Mouse (Mus musculus) bone marrow, adult 2 months (tissue): ENCODE data around the gene Cd79a. TPM values are rescaled to one million over a fixed set of nuclear protein-coding genes. Genes with fewer than 3 reads are reported as not detected.

Experiments used
- H3K27ac ChIP-seq: fragments of 200-500 bp; 2 replicates; pipeline ENCODE4 v1.5.1; 2012; ENCODE audit warnings: low read depth, mild to moderate bottlenecking, control low read depth, inconsistent platforms, low read length; ENCODE audit not compliant: control insufficient read depth, poor library complexity, insufficient read depth
- H3K4me1 ChIP-seq: fragments of 200-500 bp; 2 replicates; pipeline ENCODE4 v1.6.1; 2011; ENCODE audit warnings: low read length; ENCODE audit not compliant: control insufficient read depth, insufficient read depth
- H3K4me3 ChIP-seq: fragments of 200-500 bp; replicated peaks from 2 replicates; pipeline ENCODE3; 2011; ENCODE audit warnings: mild to moderate bottlenecking, low read depth, low read length, control low read depth; ENCODE audit not compliant: control insufficient read depth
- CTCF ChIP-seq: fragments of 200-500 bp; IDR thresholded peaks from 2 replicates; pipeline ENCODE4 v1.5.1; 2011; ENCODE audit warnings: low read length, control low read depth; ENCODE audit not compliant: control insufficient read depth, insufficient read depth
- POLR2A ChIP-seq: fragments of 200-500 bp; IDR thresholded peaks from 2 replicates; pipeline ENCODE4 v1.6.1; 2011; ENCODE audit warnings: low read depth, mild to moderate bottlenecking, control low read depth, low read length, borderline replicate concordance; ENCODE audit not compliant: control insufficient read depth
- WGBS: fragments of 180-500 bp; shearing (Covaris S2); methylation state at CpG from one replicate; pipeline ENCODE4 v1.1.7; 2018; 5-methylcytosine and 5-hydroxymethylcytosine counted together
- polyA plus RNA-seq: library from polyadenylated mRNA; stranded (reverse); fragments of >200 nt; gene quantifications from 2 replicates; pipeline ENCODE4 v1.2.4, GENCODE M21; 2011; ENCODE audit warnings: low replicate concordance; ENCODE audit not compliant: missing spikeins, insufficient read depth, insufficient read length

Cd79a gene
- polyA plus RNA-seq: 82.1 and 126 TPM in 2 replicates

- TF ChIP-seq CTCF: 0 out of 2 replicates have a peak, but pooled peaks have one; percentile 4
- TF ChIP-seq POLR2A: peak; percentile 77
- Histone ChIP-seq H3K27ac (peak within 1 kb of the TSS; percentile 87), H3K4me3 (peak within 1 kb of the TSS; percentile 64), H3K4me1 (peaks cover 1% of the 10 kb centered on the region; the same call in 1 of the 2 replicates)
- 48% methylated on average over 12 of the region's 12 CpGs for whole genome bisulfite sequencing
Measured at GRCm38 (mm10) chr7:24897224-24897623, at the start of gene Cd79a. Gene Cd79a, plus strand, starts transcription at chr7:24897381.

- 45% methylated on average over 5 of the region's 5 CpGs for WGBS
- peaks cover 6% of the 10 kb centered on the region for H3K4me1 ChIP-seq
- H3K4me3 ChIP-seq: no peak overlapping the region
- TF ChIP-seq POLR2A (no peak), CTCF (no peak)
- H3K27ac ChIP-seq: no peak overlapping the region
Measured at GRCm38 (mm10) chr7:24850162-24850561, 47.0 kb upstream of the Cd79a start.

- no peak for TF ChIP-seq CTCF
- TF ChIP-seq POLR2A: no peak
- WGBS: 7% methylated on average over 6 of the region's 6 CpGs
- peak overlapping the region; percentile 14 for H3K4me3 ChIP-seq
- H3K27ac ChIP-seq: 0 out of 2 replicates have a peak overlapping the region, but pooled peaks have one; percentile 43
- H3K4me1 ChIP-seq: peaks cover 4% of the 10 kb centered on the region
Measured at GRCm38 (mm10) chr7:24850899-24851303, 46.3 kb upstream of the Cd79a start.

- TF ChIP-seq POLR2A (no peak), CTCF (no peak)
- H3K4me1 ChIP-seq: peaks cover 4% of the 10 kb centered on the region
- H3K27ac ChIP-seq: peak overlapping the region; percentile 40
- no peak overlapping the region for H3K4me3 ChIP-seq
- 73% methylated on average over 5 of the region's 5 CpGs for WGBS
Measured at GRCm38 (mm10) chr7:24851596-24852325, 45.4 kb upstream of the Cd79a start.

GRCm38 (mm10) chr7:24852557-24853232 is 44.5 kb upstream of the Cd79a start:
- Histone ChIP-seq H3K4me3 (no peak overlapping the region), H3K4me1 (peaks cover 4% of the 10 kb centered on the region), H3K27ac (peak overlapping the region; percentile 40)
- WGBS: 38% methylated on average over 8 of the region's 8 CpGs
- TF ChIP-seq CTCF: no peak
- no peak for TF ChIP-seq POLR2A

- Histone ChIP-seq H3K4me3 (no peak overlapping the region), H3K4me1 (peaks cover 4% of the 10 kb centered on the region), H3K27ac (peak overlapping the region; percentile 18; the same call in 1 of the 2 replicates)
- TF ChIP-seq CTCF: no peak
- TF ChIP-seq POLR2A: no peak
Measured at GRCm38 (mm10) chr7:24853233-24853563, 44.0 kb upstream of the Cd79a start.

GRCm38 (mm10) chr7:24853695-24854094 is 43.5 kb upstream of the Cd79a start:
- Histone ChIP-seq H3K4me3 (no peak overlapping the region), H3K27ac (peak overlapping the region; percentile 13; the same call in 1 of the 2 replicates), H3K4me1 (peaks cover 4% of the 10 kb centered on the region)
- 58% methylated on average over 7 of the region's 7 CpGs for WGBS
- TF ChIP-seq POLR2A (no peak), CTCF (no peak)

GRCm38 (mm10) chr7:24856460-24857120 is 40.6 kb upstream of the Cd79a start:
- H3K4me1 ChIP-seq: peaks cover 2% of the 10 kb centered on the region; the same call in 1 of the 2 replicates
- no peak overlapping the region for H3K4me3 ChIP-seq
- no peak for TF ChIP-seq CTCF
- no peak overlapping the region for H3K27ac ChIP-seq
- 37% methylated on average over 6 of the region's 6 CpGs for WGBS
